Mouse (Mus musculus) left cerebral cortex, adult 2 months (tissue): Measurements from ENCODE around the gene Fgfr2. TPM values are rescaled to one million over a fixed set of nuclear protein-coding genes. Genes with fewer than 3 reads are reported as not detected.
"Not testable (repeated sequence)": the region's sequence is repeated elsewhere in the genome, so short reads cannot be mapped to it uniquely, and the experiment has no call there.

Experiments
- DNase-seq, 2 experiments: peaks; one replicate each; pipeline ENCODE4 v3.0.0; 2021 to 2022; ENCODE audit warnings: low spot score in 2 of 2, mixed read lengths in 1 of 2; ENCODE audit errors: extremely low spot score in 1 of 2
- H3K27ac ChIP-seq: fragments of 200-600 bp; 2 replicates; pipeline ENCODE4 v1.8.1; 2022
- H3K4me3 ChIP-seq: fragments of 200-600 bp; 2 replicates; pipeline ENCODE4 v1.8.1; 2022
- CTCF ChIP-seq: fragments of 200-600 bp; IDR thresholded peaks from 2 replicates; pipeline ENCODE4 v1.8.1; 2022; ENCODE audit warnings: antibody characterized with exemption, mild to moderate bottlenecking, moderate library complexity
- intact Hi-C: fragments of 180-260 bp; cut with DNase I; formaldehyde crosslinking; loops from one replicate; pipeline ENCODE4 v1.15.1; 2025
- total RNA-seq, 2 experiments: library from RNA; stranded (reverse); gene quantifications; 2 replicates each; pipeline ENCODE4 v1.2.3; 2021

Fgfr2 gene
- total RNA-seq, 2 experiments from 2014 or later, result 47.3 to 47.4 TPM

DNA sequence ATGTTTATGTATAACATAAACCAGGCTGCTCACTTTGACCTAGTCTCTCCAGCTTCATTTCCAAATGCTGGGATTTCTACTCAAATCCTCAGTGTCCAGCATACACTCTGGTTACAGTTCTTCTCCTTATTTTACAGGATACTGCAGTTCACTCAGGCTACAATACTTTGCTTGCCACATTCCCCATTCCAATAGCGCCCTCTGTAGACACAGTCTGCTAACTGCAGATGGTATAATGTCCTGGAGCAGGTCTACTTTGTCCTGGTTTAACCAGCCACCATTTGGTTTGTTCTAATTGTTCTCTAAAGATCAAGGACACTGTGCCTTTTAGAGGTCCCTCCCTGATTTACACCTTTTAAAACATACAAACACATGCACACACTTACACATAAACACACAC lies 2047.2 kb downstream of the Fgfr2 start:
- intact Hi-C loops, result no loop called here
- no peak overlapping the region for H3K27ac ChIP-seq
- no peak overlapping the region for H3K4me3 ChIP-seq
- peak; percentile 47 for TF ChIP-seq CTCF
- peak in 1 of 2 experiments; percentile 18 for DNase-seq

- DNase-seq, H3K27ac ChIP-seq, intact Hi-C loops, H3K4me3 ChIP-seq: not testable (repeated sequence)
Observed at GRCm38 (mm10) chr7:131074098-131074497, 2049.1 kb downstream of the Fgfr2 start.

GRCm38 (mm10) chr7:131073476-131073875 lies 2049.7 kb downstream of the Fgfr2 start:
- DNase-seq, H3K4me3 ChIP-seq, H3K27ac ChIP-seq, intact Hi-C loops: not testable (repeated sequence)

- DNase-seq, result peak in 1 of 2 experiments; percentile 22
- H3K4me3 ChIP-seq, intact Hi-C loops, H3K27ac ChIP-seq: not testable (repeated sequence)
- peak; percentile 47 for TF ChIP-seq CTCF
Observed at GRCm38 (mm10) chr7:131068191-131068590, 2055.0 kb downstream of the Fgfr2 start.

DNA sequence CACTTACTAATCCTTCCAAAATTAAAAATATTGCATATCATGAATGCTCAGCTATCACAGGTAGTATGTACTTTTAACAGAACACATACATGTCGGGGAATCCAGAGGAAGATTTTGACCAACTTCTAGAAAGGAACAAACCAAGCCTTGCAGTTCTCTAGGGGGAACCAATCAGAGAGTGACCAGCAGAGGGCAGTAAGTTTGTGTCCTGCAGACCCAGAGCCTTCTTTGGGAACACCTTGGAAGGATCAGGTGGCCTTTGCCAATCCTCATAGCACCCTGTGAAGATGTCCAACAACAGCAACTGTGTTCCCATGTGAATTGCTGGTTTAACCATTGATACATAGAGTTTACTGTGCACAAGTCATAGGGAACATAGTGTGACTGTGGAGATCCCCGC lies 2060.6 kb downstream of the Fgfr2 start:
- no peak for DNase-seq
- intact Hi-C loops, result loop anchor here (5.0 kb wide), 1 partner anchor 290 kb away; the partner anchor contains the start of gene Btbd16
- no peak overlapping the region for H3K4me3 ChIP-seq
- peak; percentile 37 for TF ChIP-seq CTCF
- no peak overlapping the region for H3K27ac ChIP-seq

- not testable (repeated sequence) for H3K27ac ChIP-seq, DNase-seq, H3K4me3 ChIP-seq
- peak; percentile 29 for TF ChIP-seq CTCF
- intact Hi-C loops, result loop anchor here (5.0 to 10.0 kb wide), 2 partner anchors 235 to 288 kb away; partner anchors contain the start of gene Btbd16
Observed at GRCm38 (mm10) chr7:131059808-131060207, 2063.3 kb downstream of the Fgfr2 start.

GRCm38 (mm10) chr7:131057918-131058317 lies 2065.2 kb downstream of the Fgfr2 start:
- H3K27ac ChIP-seq, DNase-seq, H3K4me3 ChIP-seq: not testable (repeated sequence)
- intact Hi-C loops, result loop anchor here (10.0 kb wide), 1 partner anchor 233 kb away; no protein-coding TSS in a partner anchor

DNA sequence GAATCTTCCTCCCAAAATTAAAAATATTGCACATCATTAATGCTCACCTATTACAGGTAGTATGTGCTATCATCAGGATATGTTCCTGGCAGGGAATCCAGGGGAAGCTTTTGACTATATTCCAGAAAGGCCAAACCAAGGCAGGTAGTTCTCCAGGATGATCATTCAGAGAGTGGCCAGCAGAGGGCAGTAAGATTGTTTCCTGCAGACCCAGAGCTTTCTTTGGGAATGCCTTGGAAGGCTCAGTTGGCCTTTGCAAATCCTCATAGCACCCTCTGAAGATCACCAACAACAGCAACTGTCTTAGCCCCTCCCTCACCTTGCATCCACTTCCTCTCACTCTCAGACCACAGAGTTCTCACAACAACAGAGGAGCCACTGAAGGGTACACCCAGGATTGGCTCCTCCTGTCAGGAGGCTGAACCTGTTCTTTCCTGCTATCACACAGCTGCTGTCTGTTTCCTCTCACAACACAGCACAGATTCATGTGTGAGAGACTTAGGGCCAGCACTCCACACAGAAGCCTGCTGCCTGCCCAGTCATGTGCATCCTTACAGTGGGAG lies 2068.3 kb downstream of the Fgfr2 start:
- intact Hi-C loops, result loop anchor here (10.0 kb wide), 1 partner anchor 230 kb away; no protein-coding TSS in a partner anchor
- H3K27ac ChIP-seq, result no peak overlapping the region
- DNase-seq, result no peak
- H3K4me3 ChIP-seq, result no peak overlapping the region
- peak; percentile 47 for TF ChIP-seq CTCF

DNA sequence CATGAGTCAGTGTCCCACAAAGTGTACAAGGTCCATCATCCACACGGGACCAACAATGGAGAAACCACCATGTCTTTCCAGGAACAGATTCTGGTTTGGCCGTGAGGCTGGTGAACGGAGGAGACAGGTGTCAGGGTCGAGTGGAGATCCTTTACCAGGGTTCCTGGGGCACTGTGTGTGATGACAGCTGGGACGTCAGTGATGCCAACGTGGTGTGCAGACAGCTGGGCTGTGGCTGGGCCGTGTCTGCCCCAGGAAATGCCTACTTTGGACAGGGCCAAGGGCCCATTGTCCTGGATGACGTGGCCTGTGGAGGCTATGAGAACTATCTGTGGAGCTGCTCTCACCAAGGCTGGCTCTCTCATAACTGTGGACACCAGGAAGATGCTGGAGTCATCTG lies 2073.3 kb downstream of the Fgfr2 start:
- not testable (repeated sequence) for DNase-seq, H3K4me3 ChIP-seq, H3K27ac ChIP-seq
- intact Hi-C loops, result loop anchor here (10.0 kb wide), 1 partner anchor 225 kb away; no protein-coding TSS in a partner anchor

- H3K27ac ChIP-seq, intact Hi-C loops, H3K4me3 ChIP-seq, DNase-seq: not testable (repeated sequence)
- TF ChIP-seq CTCF, result peak; percentile 38
Observed at GRCm38 (mm10) chr7:131045258-131045835, 2077.8 kb downstream of the Fgfr2 start.

GRCm38 (mm10) chr7:131042657-131043056 lies 2080.5 kb downstream of the Fgfr2 start:
- peak; percentile 39 for TF ChIP-seq CTCF
- intact Hi-C loops, result loop anchor here (5.0 kb wide), 1 partner anchor 50 kb away; no protein-coding TSS in a partner anchor

DNA sequence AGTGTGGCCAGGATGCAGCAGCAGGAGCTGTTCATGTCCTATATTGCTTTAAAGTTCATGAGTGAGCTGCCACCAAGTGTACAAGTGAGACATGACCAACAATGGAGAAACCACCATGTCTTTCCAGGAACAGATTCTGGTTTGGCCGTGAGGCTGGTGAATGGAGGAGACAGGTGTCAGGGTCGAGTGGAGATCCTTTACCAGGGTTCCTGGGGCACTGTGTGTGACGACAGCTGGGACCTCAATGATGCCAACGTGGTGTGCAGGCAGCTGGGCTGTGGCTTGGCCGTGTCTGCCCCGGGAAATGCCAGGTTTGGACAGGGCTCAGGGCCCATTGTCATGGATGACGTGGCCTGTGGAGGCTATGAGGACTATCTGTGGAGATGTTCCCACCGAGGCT lies 2082.4 kb downstream of the Fgfr2 start:
- H3K27ac ChIP-seq, DNase-seq, H3K4me3 ChIP-seq: not testable (repeated sequence)
- intact Hi-C loops, result loop anchor here (5.0 kb wide), 1 partner anchor 48 kb away; no protein-coding TSS in a partner anchor

More at GRCm38 (mm10) chr7:131042657-131043056, 2080.5 kb downstream of the Fgfr2 start:
- Histone ChIP-seq H3K4me3 (no peak overlapping the region), H3K27ac (no peak overlapping the region)
- no peak for DNase-seq
